Mouse (Mus musculus) brain, embryonic 18.5 days (tissue): ENCODE results near the gene Cacng1.
A peak's percentile ranks its signal among the peaks of the same experiment; 100 is the strongest.

ENCODE experiments used
- DNase-seq: peaks from one replicate; pipeline ENCODE4 v3.0.0-alpha.2; 2012; ENCODE audit warnings: low read depth, low spot score

Cacng1 gene

DNA sequence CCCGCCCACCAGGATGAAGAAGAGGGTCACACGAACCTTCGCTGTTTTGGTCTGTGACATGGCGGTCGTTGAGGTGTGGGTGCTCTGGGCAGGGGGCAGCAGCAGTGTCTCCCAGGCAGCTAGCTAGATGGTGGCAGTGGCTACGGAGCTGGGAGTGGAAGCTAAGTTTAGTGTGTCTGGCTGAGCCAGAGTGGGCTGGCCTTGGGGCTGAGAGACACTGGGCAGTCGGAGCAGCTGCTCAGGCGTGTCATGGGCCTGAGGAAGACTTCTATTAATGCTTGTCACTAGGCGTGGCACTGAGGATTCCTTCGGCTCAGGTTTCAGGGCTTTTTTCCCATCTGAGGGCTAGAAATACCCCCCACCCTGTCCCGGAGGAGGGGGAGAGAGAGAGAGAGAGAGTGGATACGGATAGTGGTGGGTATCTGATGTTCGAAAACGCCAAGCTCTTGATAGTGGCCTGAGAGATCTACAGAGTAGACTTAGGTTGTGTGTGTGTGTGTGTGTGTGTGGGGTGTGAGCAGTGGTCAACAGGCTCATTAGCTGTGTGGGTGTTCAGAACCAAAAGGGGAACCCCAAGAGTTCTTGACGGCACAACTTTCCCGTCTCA is at the start of gene Cacng1:
Gene Cacng1, minus strand, starts transcription at position 191 of the 607 bp plus-strand sequence.
- no peak for DNase-seq

- DNase-seq, result peak; percentile 56
Measured at GRCm38 (mm10) chr11:107762688-107763460, 46.6 kb upstream of the Cacng1 start.

- DNase-seq, result no peak
Measured at GRCm38 (mm10) chr11:107761790-107762500, 45.6 kb upstream of the Cacng1 start.

- no peak for DNase-seq
Measured at GRCm38 (mm10) chr11:107760001-107760400, 43.7 kb upstream of the Cacng1 start.

- DNase-seq, result no peak
Measured at GRCm38 (mm10) chr11:107759516-107759915, 43.2 kb upstream of the Cacng1 start.

- DNase-seq, result no peak
Measured at GRCm38 (mm10) chr11:107749114-107749513, 32.8 kb upstream of the Cacng1 start.

GRCm38 (mm10) chr11:107748243-107749035 is 32.1 kb upstream of the Cacng1 start:
- no peak for DNase-seq

DNA sequence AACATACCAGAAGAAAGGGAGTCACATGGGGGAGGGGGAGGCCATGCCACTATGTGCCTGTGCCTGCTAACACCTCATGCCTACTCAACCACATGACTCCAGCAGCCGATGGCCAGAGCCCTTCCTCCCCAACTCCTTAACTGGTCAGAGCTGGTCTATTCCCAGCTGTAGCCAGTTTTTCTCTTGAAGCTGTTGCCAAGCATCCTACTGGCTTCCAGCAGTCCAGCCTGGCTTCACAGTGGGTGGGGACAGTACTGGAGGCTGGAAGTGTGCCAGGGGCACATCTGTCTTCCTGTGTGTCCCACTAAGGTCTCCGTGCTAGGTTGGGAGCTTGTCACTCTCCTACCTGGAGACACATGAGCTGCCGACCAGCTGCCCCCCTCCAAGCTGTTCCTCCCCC is 26.8 kb upstream of the Cacng1 start:
- no peak for DNase-seq

GRCm38 (mm10) chr11:107738418-107739099 is 22.2 kb upstream of the Cacng1 start:
- no peak for DNase-seq

GRCm38 (mm10) chr11:107737886-107738285 is 21.6 kb upstream of the Cacng1 start:
- no peak for DNase-seq

DNA sequence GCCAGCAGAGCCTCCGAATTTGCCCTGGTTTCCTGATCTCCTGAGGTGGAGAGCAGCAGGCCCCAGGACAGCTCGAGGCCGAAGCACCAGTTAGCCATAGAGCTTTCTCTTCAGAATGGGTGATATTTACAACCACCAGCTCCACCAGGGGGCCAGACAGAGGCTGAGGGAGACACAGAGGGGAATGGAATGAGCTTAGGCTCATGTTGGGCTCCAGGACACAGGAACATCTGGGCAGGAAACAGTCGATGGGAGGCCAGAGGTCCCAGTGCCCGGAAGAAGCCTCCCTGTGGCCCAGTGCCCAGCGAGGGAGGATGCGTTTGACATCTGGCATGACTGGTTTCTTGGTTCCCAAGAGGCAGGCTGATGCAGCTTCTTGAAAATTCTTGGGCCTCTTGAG is 17.8 kb upstream of the Cacng1 start:
- DNase-seq, result no peak

DNA sequence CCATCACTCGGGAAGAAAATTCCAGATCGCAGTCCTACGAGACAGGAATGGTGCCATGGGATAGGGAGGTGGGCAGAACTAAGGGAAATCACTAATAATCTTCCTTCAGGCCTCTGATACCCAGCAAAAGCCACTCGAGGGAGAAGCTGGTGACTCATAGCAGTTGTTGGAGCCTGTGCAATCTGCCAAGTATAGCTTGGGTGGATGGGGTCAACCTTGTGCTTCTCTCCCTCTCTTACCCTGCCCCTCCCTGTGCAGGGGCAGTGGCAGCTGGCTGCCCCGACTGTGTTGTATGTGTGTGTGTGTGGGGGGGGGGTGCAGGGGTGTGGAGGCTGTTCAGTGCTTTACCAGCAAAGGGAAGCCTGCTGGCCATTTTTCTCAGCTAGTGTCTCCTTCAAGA is 15.2 kb upstream of the Cacng1 start:
- DNase-seq, result no peak

DNA sequence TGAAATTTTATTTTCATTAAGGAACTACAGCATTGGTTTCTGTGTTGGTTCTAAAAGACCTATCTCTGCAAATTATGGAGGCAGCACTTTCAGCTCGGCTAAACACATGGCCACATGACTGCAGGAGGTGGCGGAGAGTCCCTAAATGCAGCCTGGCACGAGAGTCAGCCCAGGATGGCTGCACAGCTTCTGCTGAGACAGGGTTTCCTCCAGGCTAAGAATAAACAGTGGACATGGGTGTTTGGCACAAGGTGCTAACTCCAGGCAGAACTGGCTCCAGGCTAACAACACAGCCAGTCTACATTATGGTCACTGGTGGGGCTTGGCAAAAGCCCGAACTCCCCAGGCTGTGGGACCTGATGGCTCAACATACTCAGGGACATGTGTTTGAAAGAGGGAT is 14.6 kb upstream of the Cacng1 start:
- DNase-seq, result no peak

- no peak for DNase-seq
Measured at GRCm38 (mm10) chr11:107729141-107729540, 12.8 kb upstream of the Cacng1 start.

- no peak for DNase-seq
Measured at GRCm38 (mm10) chr11:107728073-107728863, 11.9 kb upstream of the Cacng1 start.

DNA sequence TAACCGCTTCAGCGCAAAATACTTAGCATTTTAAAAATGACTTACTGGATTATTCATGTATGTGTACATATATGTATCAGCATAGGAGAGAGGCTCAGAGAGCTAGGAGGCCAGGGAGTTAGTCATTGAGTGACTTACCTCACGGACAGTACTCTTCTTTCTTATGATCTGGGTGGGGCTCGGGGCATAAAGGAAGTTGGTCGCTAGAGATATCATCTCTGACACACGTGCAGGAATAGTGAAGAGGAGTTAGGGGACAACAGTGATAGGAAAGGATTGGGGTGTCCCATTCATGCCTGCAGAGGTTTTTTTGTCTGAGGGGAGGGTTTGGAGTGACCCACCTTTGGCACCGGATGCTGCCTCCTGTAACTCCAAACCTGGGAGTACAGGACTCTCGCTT is 8.3 kb upstream of the Cacng1 start:
- DNase-seq, result no peak

GRCm38 (mm10) chr11:107721057-107721456 is 4.7 kb upstream of the Cacng1 start:
- DNase-seq, result no peak

DNA sequence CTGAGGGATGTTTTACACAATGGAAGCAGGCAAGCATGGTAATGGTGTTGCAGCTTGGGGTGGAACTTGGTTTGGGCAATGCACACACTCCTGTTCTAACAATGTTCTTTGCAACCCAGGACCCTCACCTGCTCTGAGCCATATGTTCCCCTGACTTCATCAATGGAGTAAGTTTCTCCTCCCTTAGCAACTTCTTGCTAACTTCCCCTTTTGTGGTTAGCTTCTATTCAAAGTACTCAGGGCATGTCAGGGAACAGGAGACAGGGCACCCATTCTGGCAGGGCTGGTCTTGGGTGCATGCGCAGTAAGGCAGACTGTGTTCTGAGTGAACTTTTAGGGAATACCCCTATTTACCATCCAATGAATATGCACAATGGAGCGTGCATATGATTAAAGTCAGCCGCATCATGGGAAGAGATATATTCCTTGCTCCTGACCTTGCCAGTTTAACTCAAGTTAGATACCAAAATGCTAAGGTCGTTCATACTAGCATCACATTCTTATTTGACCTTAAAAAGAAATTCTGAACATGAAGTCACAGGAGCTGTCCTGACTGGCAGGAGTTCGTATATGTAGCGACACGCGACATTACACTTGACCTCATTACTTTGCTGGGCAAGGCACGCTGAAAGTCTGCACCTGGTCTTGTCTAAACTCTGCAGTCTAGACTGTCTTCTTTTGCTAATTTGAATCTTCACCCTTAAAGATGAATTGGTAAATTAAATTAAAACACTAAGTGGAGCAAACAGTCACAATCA is 4.1 kb upstream of the Cacng1 start:
- DNase-seq, result no peak

- DNase-seq, result no peak
Measured at GRCm38 (mm10) chr11:107714368-107714767, 2.0 kb downstream of the Cacng1 start.

- DNase-seq, result no peak
Measured at GRCm38 (mm10) chr11:107710379-107710778, 5.9 kb downstream of the Cacng1 start.
